Mouse (Mus musculus) heart, postnatal 0 days (tissue): ENCODE measurements around the gene Khdrbs1. TPM values are rescaled to one million over a fixed set of nuclear protein-coding genes. Genes with fewer than 3 reads are reported as not detected.

Experiments used
- ATAC-seq: fragments of 200-750 bp; cut with Nextera tagmentation; 2 replicates; pipeline ENCODE4 v1.8.0; 2017; ENCODE audit warnings: low read depth, moderate number of reproducible peaks, moderate library complexity; ENCODE audit not compliant: insufficient read depth
- DNase-seq: peaks from one replicate; pipeline ENCODE4 v3.0.0-alpha.2; 2016; ENCODE audit warnings: low spot score
- H3K27ac ChIP-seq: fragments of 300-500 bp; sonication (generic); 2 replicates; pipeline ENCODE4 v1.5.1; 2014; ENCODE audit warnings: low read depth, mild to moderate bottlenecking
- H3K27me3 ChIP-seq: fragments of 300-500 bp; sonication (generic); 2 replicates; pipeline ENCODE4 v1.6.1; 2014; ENCODE audit warnings: low read length, mixed read lengths; ENCODE audit not compliant: control insufficient read depth, insufficient read depth
- H3K36me3 ChIP-seq: fragments of 300-500 bp; sonication (generic); replicated peaks from 2 replicates; pipeline ENCODE4 v1.6.1; 2014; ENCODE audit warnings: low read length, mixed read lengths; ENCODE audit not compliant: control insufficient read depth, insufficient read depth
- H3K4me1 ChIP-seq: fragments of 300-500 bp; sonication (generic); 2 replicates; pipeline ENCODE4 v1.6.1; 2014; ENCODE audit warnings: antibody characterized with exemption; ENCODE audit not compliant: control insufficient read depth, insufficient read depth
- H3K4me2 ChIP-seq: fragments of 300-500 bp; sonication (generic); 2 replicates; pipeline ENCODE4 v1.6.1; 2014; ENCODE audit warnings: low read depth, mild to moderate bottlenecking, low read length, moderate library complexity
- H3K4me3 ChIP-seq: fragments of 300-500 bp; sonication (generic); 2 replicates; pipeline ENCODE4 v1.5.1; 2014; ENCODE audit warnings: low read depth, low read length
- H3K9ac ChIP-seq: fragments of 300-500 bp; sonication (generic); replicated peaks from 2 replicates; pipeline ENCODE4 v1.6.1; 2014; ENCODE audit warnings: low read depth, low read length, mixed read lengths
- H3K9me3 ChIP-seq: fragments of 300-500 bp; sonication (generic); replicated peaks from 2 replicates; pipeline ENCODE4 v1.6.1; 2016; ENCODE audit warnings: low read length; ENCODE audit not compliant: control insufficient read depth
- CTCF ChIP-seq: IDR thresholded peaks from 2 replicates; pipeline ENCODE4 v1.5.1; 2016; ENCODE audit warnings: antibody characterized with exemption, control low read depth, low read depth
- EP300 ChIP-seq: IDR thresholded peaks from 2 replicates; pipeline ENCODE4 v1.6.1; 2016; ENCODE audit warnings: antibody characterized with exemption, low read depth
- WGBS: fragments of 180-500 bp; shearing (Covaris S2); extraction: QIAGEN DNeasy Blood & Tissue Kit; methylation state at CpG from one replicate; pipeline ENCODE4 v1.1.7; 2014; 5-methylcytosine and 5-hydroxymethylcytosine counted together
- polyA plus RNA-seq: library from polyadenylated mRNA; unstranded; fragments of >200 nt; fragmentation: Nextera tagmentation; extraction: Ambion mirVana; gene quantifications from 2 replicates; pipeline ENCODE4 v1.2.1, GENCODE M21; 2015
- total RNA-seq: library from RNA; depleted of rRNA; stranded (reverse); fragments of >200 nt; gene quantifications from 2 replicates; pipeline ENCODE4 v1.2.3, GENCODE M21; 2014; ENCODE audit warnings: low replicate concordance

The Khdrbs1 gene
- total and polyA plus RNA-seq, 2 experiments from 2014 or later: 43.5 to 44.7 TPM

- TF ChIP-seq CTCF (no peak), EP300 (peak; percentile 74; the same call in 1 of the 2 replicates)
- H3K4me2 ChIP-seq: peak within 1 kb of the TSS; percentile 84
- peak; percentile 92 for ATAC-seq
- peak; percentile 94 for DNase-seq
- no peaks in the 10 kb centered on the region for H3K27me3 ChIP-seq
- peaks cover 22% of the 10 kb centered on the region for H3K36me3 ChIP-seq
- H3K4me3 ChIP-seq: peak within 1 kb of the TSS; percentile 75
- peak within 1 kb of the TSS; percentile 71 for H3K9ac ChIP-seq
- no peaks in the 10 kb centered on the region for H3K4me1 ChIP-seq
- no peaks in the 10 kb centered on the region for H3K9me3 ChIP-seq
- H3K27ac ChIP-seq: peak within 1 kb of the TSS; percentile 62
- under 1% methylated on average over 54 of the region's 57 CpGs for WGBS
Measured at GRCm38 (mm10) chr4:129696158-129696985, 45.7 kb downstream of the Khdrbs1 start, which contains the start of gene Tmem39b. Gene Tmem39b (minus strand): TSS chr4:129696838.

GRCm38 (mm10) chr4:129695815-129696157 lies 46.3 kb downstream of the Khdrbs1 start:
- Histone ChIP-seq H3K4me2 (peak overlapping the region; percentile 84), H3K4me3 (peak overlapping the region; percentile 75), H3K9me3 (no peaks in the 10 kb centered on the region), H3K27ac (peak overlapping the region; percentile 62; the same call in 1 of the 2 replicates), H3K9ac (peak overlapping the region; percentile 71), H3K27me3 (no peaks in the 10 kb centered on the region), H3K36me3 (peaks cover 25% of the 10 kb centered on the region), H3K4me1 (no peaks in the 10 kb centered on the region)
- TF ChIP-seq EP300 (no peak), CTCF (no peak)
- DNase-seq (no peak), ATAC-seq (0 out of 2 replicates have a peak, but pooled peaks have one; percentile 0)
- 21% methylated on average over 6 of the region's 6 CpGs for WGBS

- no peak overlapping the region for H3K4me2 ChIP-seq
- WGBS: 94% methylated on average over 6 of the region's 6 CpGs
- ATAC-seq (no peak), DNase-seq (no peak)
- H3K27ac ChIP-seq: no peak overlapping the region
- no peaks in the 10 kb centered on the region for H3K4me1 ChIP-seq
- no peaks in the 10 kb centered on the region for H3K9me3 ChIP-seq
- H3K9ac ChIP-seq: no peak overlapping the region
- no peaks in the 10 kb centered on the region for H3K27me3 ChIP-seq
- H3K36me3 ChIP-seq: peaks cover 88% of the 10 kb centered on the region
- no peak overlapping the region for H3K4me3 ChIP-seq
- TF ChIP-seq CTCF (no peak), EP300 (no peak)
Measured at GRCm38 (mm10) chr4:129684531-129684930, 57.6 kb downstream of the Khdrbs1 start.

GRCm38 (mm10) chr4:129683901-129684493 lies 58.1 kb downstream of the Khdrbs1 start:
- Histone ChIP-seq H3K4me2 (no peak overlapping the region), H3K27me3 (no peaks in the 10 kb centered on the region), H3K9ac (no peak overlapping the region), H3K27ac (no peak overlapping the region), H3K36me3 (peaks cover 83% of the 10 kb centered on the region), H3K9me3 (no peaks in the 10 kb centered on the region), H3K4me3 (no peak overlapping the region), H3K4me1 (no peaks in the 10 kb centered on the region)
- TF ChIP-seq CTCF: no peak
- TF ChIP-seq EP300: no peak
- no peak for ATAC-seq
- 89% methylated on average over 11 of the region's 11 CpGs for WGBS
- DNase-seq: no peak

GRCm38 (mm10) chr4:129681837-129682236 lies 60.3 kb downstream of the Khdrbs1 start:
- Histone ChIP-seq H3K27ac (no peak overlapping the region), H3K9ac (no peak overlapping the region), H3K4me1 (no peaks in the 10 kb centered on the region), H3K9me3 (no peaks in the 10 kb centered on the region), H3K27me3 (no peaks in the 10 kb centered on the region), H3K4me2 (no peak overlapping the region), H3K36me3 (peaks cover 69% of the 10 kb centered on the region), H3K4me3 (no peak overlapping the region)
- 95% methylated on average over 11 of the region's 11 CpGs for WGBS
- TF ChIP-seq CTCF (no peak), EP300 (no peak)
- DNase-seq (no peak), ATAC-seq (no peak)
